Mouse (Mus musculus) neural tube, embryonic 14.5 days (tissue): Measurements from ENCODE around the gene Oard1. TPM values are rescaled to one million over a fixed set of nuclear protein-coding genes. Genes with fewer than 3 reads are reported as not detected.

ENCODE experiments used
- ATAC-seq: fragments of 200-750 bp; cut with Nextera tagmentation; 2 replicates; pipeline ENCODE4 v1.8.0; 2017; ENCODE audit warnings: low read depth, mild to moderate bottlenecking, moderate TSS enrichment, moderate library complexity
- H3K27ac ChIP-seq: fragments of 300-500 bp; sonication (generic); 2 replicates; pipeline ENCODE4 v1.5.1; 2014; ENCODE audit warnings: low read depth, mild to moderate bottlenecking, control low read depth, low read length, moderate library complexity, mixed read lengths
- H3K27me3 ChIP-seq: fragments of 300-500 bp; sonication (generic); 2 replicates; pipeline ENCODE4 v1.6.1; 2014; ENCODE audit warnings: low read length; ENCODE audit not compliant: control insufficient read depth, insufficient read depth
- H3K36me3 ChIP-seq: fragments of 300-500 bp; sonication (generic); 2 replicates; pipeline ENCODE4 v1.6.1; 2014; ENCODE audit warnings: low read length, mixed read lengths; ENCODE audit not compliant: control insufficient read depth, insufficient read depth
- H3K4me1 ChIP-seq: fragments of 300-500 bp; sonication (generic); 2 replicates; pipeline ENCODE4 v1.6.1; 2014; ENCODE audit warnings: low read length; ENCODE audit not compliant: control insufficient read depth, insufficient read depth
- H3K4me2 ChIP-seq: fragments of 300-500 bp; sonication (generic); 2 replicates; pipeline ENCODE4 v1.6.1; 2014; ENCODE audit warnings: mild to moderate bottlenecking, low read depth, low read length, control low read depth
- H3K4me3 ChIP-seq: fragments of 300-500 bp; sonication (generic); 2 replicates; pipeline ENCODE4 v1.5.1; 2014; ENCODE audit warnings: low read depth, low read length, control low read depth, mixed read lengths
- H3K9ac ChIP-seq: fragments of 300-500 bp; sonication (generic); replicated peaks from 2 replicates; pipeline ENCODE4 v1.6.1; 2014; ENCODE audit warnings: low read depth, mild to moderate bottlenecking, control low read depth, low read length, mixed read lengths
- H3K9me3 ChIP-seq: fragments of 300-500 bp; sonication (generic); 2 replicates; pipeline ENCODE4 v1.6.1; 2016; ENCODE audit warnings: low read length; ENCODE audit not compliant: control insufficient read depth
- WGBS: fragments of 180-500 bp; shearing (Covaris S2); extraction: QIAGEN DNeasy Blood & Tissue Kit; methylation state at CpG from one replicate; pipeline ENCODE4 v1.1.7; 2014; 5-methylcytosine and 5-hydroxymethylcytosine counted together
- polyA plus RNA-seq: library from polyadenylated mRNA; unstranded; fragments of >200 nt; fragmentation: Nextera tagmentation; extraction: Ambion mirVana; gene quantifications from 2 replicates; pipeline ENCODE4 v1.2.1, GENCODE M21; 2014

The Oard1 gene
- polyA plus RNA-seq, 1 experiment from 2014 or later, result 35.7 TPM

GRCm38 (mm10) chr17:48427852-48428530 is 18.2 kb downstream of the Oard1 start:
- H3K4me1 ChIP-seq, result no peaks in the 10 kb centered on the region
- no peak overlapping the region for H3K4me3 ChIP-seq
- H3K9ac ChIP-seq, result no peak overlapping the region
- H3K9me3 ChIP-seq, result no peaks in the 10 kb centered on the region
- H3K27me3 ChIP-seq, result no peaks in the 10 kb centered on the region
- H3K36me3 ChIP-seq, result no peaks in the 10 kb centered on the region
- ATAC-seq, result no peak
- 64% methylated on average over 11 of the region's 11 CpGs for WGBS
- no peak overlapping the region for H3K4me2 ChIP-seq
- H3K27ac ChIP-seq, result no peak overlapping the region

GRCm38 (mm10) chr17:48430394-48430793 is 20.6 kb downstream of the Oard1 start:
- Histone ChIP-seq H3K4me3 (no peak overlapping the region), H3K36me3 (no peaks in the 10 kb centered on the region), H3K9ac (no peak overlapping the region), H3K9me3 (no peaks in the 10 kb centered on the region), H3K27ac (no peak overlapping the region), H3K4me1 (no peaks in the 10 kb centered on the region), H3K4me2 (no peak overlapping the region), H3K27me3 (no peaks in the 10 kb centered on the region)
- ATAC-seq, result no peak
- 66% methylated on average over 5 of the region's 5 CpGs for WGBS

GRCm38 (mm10) chr17:48431054-48431453 is 21.2 kb downstream of the Oard1 start:
- H3K27ac ChIP-seq, result no peak overlapping the region
- H3K4me2 ChIP-seq, result no peak overlapping the region
- H3K9ac ChIP-seq, result no peak overlapping the region
- no peak for ATAC-seq
- WGBS, result 70% methylated on average over 5 of the region's 5 CpGs
- H3K36me3 ChIP-seq, result no peaks in the 10 kb centered on the region
- H3K9me3 ChIP-seq, result no peaks in the 10 kb centered on the region
- H3K27me3 ChIP-seq, result no peaks in the 10 kb centered on the region
- H3K4me1 ChIP-seq, result no peaks in the 10 kb centered on the region
- no peak overlapping the region for H3K4me3 ChIP-seq

GRCm38 (mm10) chr17:48432158-48432980 is 22.6 kb downstream of the Oard1 start, which contains the start of gene Apobec2:
TSS of gene Apobec2 (minus strand) at chr17:48432930.
- no peaks in the 10 kb centered on the region for H3K9me3 ChIP-seq
- no peak within 1 kb of the TSS for H3K9ac ChIP-seq

GRCm38 (mm10) chr17:48433006-48433655 is 23.3 kb downstream of the Oard1 start:
- 79% methylated on average over 20 of the region's 20 CpGs for WGBS
- H3K9ac ChIP-seq, result no peak overlapping the region
- ATAC-seq, result no peak

More at GRCm38 (mm10) chr17:48432158-48432980, 22.6 kb downstream of the Oard1 start, which contains the start of gene Apobec2:
- Histone ChIP-seq H3K36me3 (no peaks in the 10 kb centered on the region), H3K4me1 (no peaks in the 10 kb centered on the region), H3K4me3 (no peak within 1 kb of the TSS), H3K27me3 (no peaks in the 10 kb centered on the region), H3K4me2 (no peak within 1 kb of the TSS), H3K27ac (no peak within 1 kb of the TSS)
- 74% methylated on average over 16 of the region's 16 CpGs for WGBS
- ATAC-seq, result no peak

GRCm38 (mm10) chr17:48433689-48434330 is 24.0 kb downstream of the Oard1 start:
- Histone ChIP-seq H3K9me3 (no peaks in the 10 kb centered on the region), H3K4me3 (no peak overlapping the region), H3K4me1 (no peaks in the 10 kb centered on the region; the same call in 1 of the 2 replicates), H3K36me3 (no peaks in the 10 kb centered on the region), H3K4me2 (no peak overlapping the region), H3K27me3 (no peaks in the 10 kb centered on the region), H3K27ac (no peak overlapping the region), H3K9ac (no peak overlapping the region)
- ATAC-seq, result no peak
- WGBS, result 71% methylated on average over 6 of the region's 6 CpGs

More at GRCm38 (mm10) chr17:48433006-48433655, 23.3 kb downstream of the Oard1 start:
- no peak overlapping the region for H3K4me2 ChIP-seq
- H3K4me1 ChIP-seq, result no peaks in the 10 kb centered on the region; the same call in 1 of the 2 replicates
- H3K9me3 ChIP-seq, result no peaks in the 10 kb centered on the region
- no peaks in the 10 kb centered on the region for H3K36me3 ChIP-seq
- no peak overlapping the region for H3K27ac ChIP-seq
- H3K4me3 ChIP-seq, result no peak overlapping the region
- no peaks in the 10 kb centered on the region for H3K27me3 ChIP-seq

GRCm38 (mm10) chr17:48434479-48434878 is 24.7 kb downstream of the Oard1 start:
- no peaks in the 10 kb centered on the region for H3K9me3 ChIP-seq
- H3K4me1 ChIP-seq, result no peaks in the 10 kb centered on the region; the same call in 1 of the 2 replicates
- H3K27ac ChIP-seq, result no peak overlapping the region
- H3K9ac ChIP-seq, result no peak overlapping the region
- no peaks in the 10 kb centered on the region for H3K27me3 ChIP-seq
- H3K4me2 ChIP-seq, result no peak overlapping the region
- no peak overlapping the region for H3K4me3 ChIP-seq
- WGBS, result 81% methylated on average over 5 of the region's 5 CpGs
- ATAC-seq, result no peak
- H3K36me3 ChIP-seq, result no peaks in the 10 kb centered on the region

- H3K4me1 ChIP-seq, result no peaks in the 10 kb centered on the region; the same call in 1 of the 2 replicates
- no peak for ATAC-seq
- no peaks in the 10 kb centered on the region for H3K27me3 ChIP-seq
- H3K4me2 ChIP-seq, result no peak overlapping the region
- H3K36me3 ChIP-seq, result no peaks in the 10 kb centered on the region
- no peak overlapping the region for H3K4me3 ChIP-seq
- H3K27ac ChIP-seq, result no peak overlapping the region
- H3K9me3 ChIP-seq, result no peaks in the 10 kb centered on the region
- 81% methylated on average over 1 of the region's 1 CpGs for WGBS
- no peak overlapping the region for H3K9ac ChIP-seq
Observed at GRCm38 (mm10) chr17:48436487-48436886, 26.7 kb downstream of the Oard1 start.
